Mouse (Mus musculus) forebrain, postnatal 0 days (tissue): ENCODE data around the gene Grpel1. TPM values are rescaled to one million over a fixed set of nuclear protein-coding genes. Genes with fewer than 3 reads are reported as not detected.
A peak's percentile ranks its signal among the peaks of the same experiment; 100 is the strongest.

ENCODE experiments used
- ATAC-seq: fragments of 200-750 bp; cut with Nextera tagmentation; 2 replicates; pipeline ENCODE4 v1.8.0; 2017; ENCODE audit warnings: mild to moderate bottlenecking, moderate library complexity
- DNase-seq: peaks from one replicate; pipeline ENCODE4 v3.0.0-alpha.2; 2015
- H3K27ac ChIP-seq: fragments of 300-500 bp; sonication (generic); 2 replicates; pipeline ENCODE4 v1.5.1; 2014; ENCODE audit warnings: low read depth, mild to moderate bottlenecking, antibody characterized with exemption, low read length, moderate library complexity, mixed read lengths
- H3K27me3 ChIP-seq: fragments of 300-500 bp; sonication (generic); 2 replicates; pipeline ENCODE4 v1.6.1; 2014; ENCODE audit warnings: mild to moderate bottlenecking, low read length, mixed read lengths; ENCODE audit not compliant: insufficient read depth
- H3K36me3 ChIP-seq: fragments of 300-500 bp; sonication (generic); 2 replicates; pipeline ENCODE4 v1.6.1; 2014; ENCODE audit warnings: mild to moderate bottlenecking, moderate library complexity; ENCODE audit not compliant: insufficient read depth
- H3K4me1 ChIP-seq: fragments of 300-500 bp; sonication (generic); 2 replicates; pipeline ENCODE4 v1.6.1; 2014; ENCODE audit warnings: antibody characterized with exemption; ENCODE audit not compliant: insufficient read depth
- H3K4me2 ChIP-seq: fragments of 300-500 bp; sonication (generic); 2 replicates; pipeline ENCODE4 v1.6.1; 2014; ENCODE audit warnings: low read depth, mild to moderate bottlenecking, moderate library complexity
- H3K4me3 ChIP-seq: fragments of 300-500 bp; sonication (generic); 2 replicates; pipeline ENCODE4 v1.5.1; 2014; ENCODE audit warnings: low read depth, low read length, mixed read lengths
- H3K9ac ChIP-seq: fragments of 300-500 bp; sonication (generic); 2 replicates; pipeline ENCODE4 v1.6.1; 2014; ENCODE audit warnings: mild to moderate bottlenecking
- H3K9me3 ChIP-seq: fragments of 300-500 bp; sonication (generic); 2 replicates; pipeline ENCODE4 v1.6.1; 2016; ENCODE audit warnings: low read length
- CTCF ChIP-seq: sonication (generic); IDR thresholded peaks from 2 replicates; pipeline ENCODE4 v1.5.1; 2016; ENCODE audit warnings: antibody characterized with exemption, control low read depth, low read depth
- WGBS: fragments of 180-500 bp; shearing (Covaris S2); extraction: QIAGEN DNeasy Blood & Tissue Kit; methylation state at CpG from one replicate; pipeline ENCODE4 v1.1.7; 2014; 5-methylcytosine and 5-hydroxymethylcytosine counted together
- polyA plus RNA-seq: library from polyadenylated mRNA; unstranded; fragments of >200 nt; fragmentation: Nextera tagmentation; extraction: Ambion mirVana; gene quantifications from 2 replicates; pipeline ENCODE4 v1.2.1, GENCODE M21; 2015
- total RNA-seq: library from RNA; depleted of rRNA; stranded (reverse); fragments of >200 nt; gene quantifications from 2 replicates; pipeline ENCODE4 v1.2.3, GENCODE M21; 2014

The Grpel1 gene
- total and polyA plus RNA-seq, 2 experiments from 2014 or later: 19.1 to 42.0 TPM

DNA sequence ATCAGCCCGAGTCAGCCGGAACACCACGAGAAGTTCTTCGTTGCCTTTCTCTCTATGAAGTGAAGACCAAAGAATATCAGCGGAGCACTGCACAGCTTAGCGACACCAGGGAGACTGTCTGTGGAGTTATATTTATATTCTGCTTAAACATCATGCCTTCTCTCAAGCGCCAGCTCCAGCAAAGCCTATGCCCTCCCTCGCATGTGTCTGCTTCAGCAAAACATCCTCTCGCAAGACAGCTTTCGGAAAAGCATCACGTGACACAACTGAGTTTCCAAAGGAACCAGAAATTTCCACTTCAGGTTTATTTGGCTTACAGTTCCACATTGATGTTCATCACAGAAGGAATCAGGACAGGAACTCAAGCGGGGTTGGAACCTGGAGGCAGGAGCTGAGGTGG is 16.9 kb upstream of the Grpel1 start:
- DNase-seq: no peak

DNA sequence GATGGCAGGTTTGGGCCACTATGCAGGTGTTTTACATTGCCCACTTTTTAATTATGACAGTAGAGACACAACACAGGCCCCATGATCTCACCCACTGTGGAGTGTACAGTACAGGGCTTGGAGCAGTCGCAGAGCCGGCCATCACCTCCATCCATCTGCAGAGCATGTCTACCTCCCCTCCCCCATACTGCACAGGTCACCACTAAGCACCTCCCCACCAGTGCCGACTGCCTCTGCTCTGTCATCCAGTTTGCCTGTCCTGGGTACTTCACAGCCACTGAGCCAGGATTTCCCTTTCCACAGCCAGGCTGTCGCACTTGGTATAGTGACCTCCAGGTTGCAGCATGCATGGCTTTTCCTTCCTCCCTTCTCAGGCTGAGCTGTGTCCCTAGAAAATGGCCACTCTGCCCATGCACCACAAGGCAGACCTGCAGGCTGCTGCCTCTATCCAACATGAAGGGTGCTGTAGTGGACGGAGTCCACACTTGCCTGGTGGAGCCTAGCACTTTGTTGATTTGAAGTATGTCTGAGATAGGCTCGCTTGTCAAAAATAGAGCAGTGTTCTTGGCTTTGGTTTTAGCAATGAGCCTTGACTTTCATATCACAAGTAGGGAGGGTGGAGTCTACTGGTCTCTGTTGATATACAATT is 15.0 kb upstream of the Grpel1 start:
- H3K4me2 ChIP-seq: no peak overlapping the region
- DNase-seq (no peak), ATAC-seq (no peak)
- H3K9me3 ChIP-seq: no peaks in the 10 kb centered on the region
- no peak overlapping the region for H3K4me3 ChIP-seq
- H3K27ac ChIP-seq: no peak overlapping the region
- 0 out of 2 replicates have a peak, but pooled peaks cover 3% of the 10 kb centered on the region for H3K4me1 ChIP-seq
- no peak overlapping the region for H3K9ac ChIP-seq
- WGBS: 84% methylated on average over 6 of the region's 6 CpGs
- no peaks in the 10 kb centered on the region for H3K27me3 ChIP-seq
- H3K36me3 ChIP-seq: no peaks in the 10 kb centered on the region
- no peak for TF ChIP-seq CTCF

More for the DNA sequence above, 16.9 kb upstream of the Grpel1 start:
- H3K4me2 ChIP-seq: no peak overlapping the region
- H3K9me3 ChIP-seq: no peaks in the 10 kb centered on the region
- H3K36me3 ChIP-seq: no peaks in the 10 kb centered on the region
- 0 out of 2 replicates have a peak, but pooled peaks cover 3% of the 10 kb centered on the region for H3K4me1 ChIP-seq
- no peak overlapping the region for H3K9ac ChIP-seq
- WGBS: 94% methylated on average over 12 of the region's 12 CpGs
- no peak overlapping the region for H3K4me3 ChIP-seq
- ATAC-seq: no peak
- H3K27me3 ChIP-seq: no peaks in the 10 kb centered on the region
- no peak for TF ChIP-seq CTCF
- H3K27ac ChIP-seq: no peak overlapping the region

DNA sequence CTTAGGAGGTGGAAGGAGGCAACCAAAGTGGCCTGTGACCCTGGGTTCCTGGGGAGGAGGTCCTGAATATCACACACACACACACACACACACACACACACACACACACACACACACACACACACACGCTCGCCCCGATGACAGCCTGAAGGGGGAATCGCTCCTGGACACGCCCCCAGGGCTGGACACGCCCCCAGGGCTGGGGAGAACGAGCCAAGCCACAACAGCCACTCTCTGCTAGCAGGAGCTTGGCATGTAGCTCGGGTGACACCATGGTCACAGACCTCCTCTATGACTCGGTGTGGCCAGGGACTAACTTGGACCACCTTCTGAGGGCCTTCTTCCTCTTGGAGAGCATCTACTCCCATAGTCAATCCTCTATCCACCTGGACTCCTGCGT is 13.7 kb upstream of the Grpel1 start:
- DNase-seq (no peak), ATAC-seq (no peak)
- H3K4me1 ChIP-seq: no peaks in the 10 kb centered on the region
- no peak overlapping the region for H3K9ac ChIP-seq
- H3K27ac ChIP-seq: no peak overlapping the region
- H3K9me3 ChIP-seq: no peaks in the 10 kb centered on the region
- no peak overlapping the region for H3K4me3 ChIP-seq
- no peak for TF ChIP-seq CTCF
- WGBS: 31% methylated on average over 9 of the region's 10 CpGs
- no peak overlapping the region for H3K4me2 ChIP-seq
- H3K27me3 ChIP-seq: no peaks in the 10 kb centered on the region
- H3K36me3 ChIP-seq: no peaks in the 10 kb centered on the region

DNA sequence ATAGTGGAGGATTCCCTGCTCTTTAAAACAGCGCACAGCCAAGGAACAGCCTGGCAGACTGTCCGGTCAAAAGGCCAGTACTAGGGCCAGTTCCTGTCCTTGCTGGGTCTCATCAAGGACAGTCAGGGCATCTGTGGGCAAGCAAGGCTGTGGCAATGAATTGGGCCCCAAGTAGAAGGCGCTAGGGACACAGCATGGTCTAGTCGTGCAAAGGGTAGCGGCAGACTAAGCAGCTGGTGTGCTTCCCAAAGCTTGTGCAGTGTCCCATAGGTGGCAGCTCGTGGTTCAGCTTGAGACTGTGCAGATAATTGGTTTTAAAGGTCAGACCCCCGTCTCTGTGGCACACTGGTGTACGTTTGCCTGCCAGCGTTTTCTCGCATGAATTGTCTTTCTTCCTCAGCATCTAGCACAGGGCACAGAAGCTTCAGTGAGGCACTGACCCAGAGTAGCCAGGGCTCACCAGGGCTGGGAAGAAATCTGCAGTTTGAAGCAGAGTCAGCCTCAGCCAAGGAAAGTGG is 12.9 kb upstream of the Grpel1 start:
- 51% methylated on average over 10 of the region's 10 CpGs for WGBS
- no peak for DNase-seq

DNA sequence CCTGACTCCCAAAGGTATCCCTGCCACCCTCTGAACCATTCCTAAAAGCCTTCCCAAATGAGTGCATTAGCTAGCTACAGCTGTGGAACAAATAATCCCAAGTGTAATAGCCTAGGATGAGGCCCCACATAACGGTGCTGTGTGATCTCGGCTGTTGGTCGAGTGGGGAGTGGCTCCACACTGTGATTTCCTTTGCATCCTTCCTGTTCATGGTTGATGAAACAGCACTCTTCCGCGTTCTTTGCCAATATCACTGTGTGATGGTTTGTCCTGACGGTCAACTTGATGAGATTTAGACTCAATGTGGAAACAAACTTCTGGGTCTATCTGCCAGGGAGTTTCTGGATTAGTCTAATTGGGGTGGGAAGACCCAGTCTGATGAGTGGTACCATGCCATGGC is 12.0 kb upstream of the Grpel1 start:
- H3K9ac ChIP-seq: no peak overlapping the region
- H3K36me3 ChIP-seq: no peaks in the 10 kb centered on the region
- H3K4me2 ChIP-seq: no peak overlapping the region
- no peak for ATAC-seq
- H3K9me3 ChIP-seq: no peaks in the 10 kb centered on the region
- no peaks in the 10 kb centered on the region for H3K27me3 ChIP-seq
- DNase-seq: no peak
- no peak overlapping the region for H3K27ac ChIP-seq
- no peak for TF ChIP-seq CTCF
- no peak overlapping the region for H3K4me3 ChIP-seq
- no peaks in the 10 kb centered on the region for H3K4me1 ChIP-seq
- WGBS: 79% methylated on average over 6 of the region's 6 CpGs

More for the DNA sequence above, 12.9 kb upstream of the Grpel1 start:
- Histone ChIP-seq H3K9ac (no peak overlapping the region), H3K27ac (no peak overlapping the region), H3K4me2 (no peak overlapping the region), H3K4me1 (no peaks in the 10 kb centered on the region), H3K36me3 (no peaks in the 10 kb centered on the region), H3K4me3 (no peak overlapping the region), H3K27me3 (no peaks in the 10 kb centered on the region), H3K9me3 (no peaks in the 10 kb centered on the region)
- TF ChIP-seq CTCF: no peak
- no peak for ATAC-seq

DNA sequence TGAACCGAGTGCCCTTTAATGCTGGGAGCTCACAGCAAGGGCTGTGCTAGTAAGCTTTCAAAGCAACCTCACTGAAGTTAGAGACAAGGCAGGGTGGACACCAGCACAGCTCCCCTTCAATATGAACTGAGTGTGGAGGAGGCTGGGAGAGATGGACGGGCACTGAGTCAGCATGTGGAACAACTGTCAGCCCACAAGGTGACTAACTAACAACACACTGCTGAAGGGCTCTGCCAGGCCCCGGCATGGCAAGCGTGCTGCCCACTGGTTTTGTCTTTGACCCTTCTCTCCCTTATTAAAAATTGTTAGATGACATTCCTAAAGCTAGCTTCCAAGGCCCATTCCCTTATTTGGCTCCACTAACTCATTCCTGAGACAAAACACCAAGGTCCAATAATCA is 7.1 kb upstream of the Grpel1 start:
- H3K36me3 ChIP-seq: no peaks in the 10 kb centered on the region

DNA sequence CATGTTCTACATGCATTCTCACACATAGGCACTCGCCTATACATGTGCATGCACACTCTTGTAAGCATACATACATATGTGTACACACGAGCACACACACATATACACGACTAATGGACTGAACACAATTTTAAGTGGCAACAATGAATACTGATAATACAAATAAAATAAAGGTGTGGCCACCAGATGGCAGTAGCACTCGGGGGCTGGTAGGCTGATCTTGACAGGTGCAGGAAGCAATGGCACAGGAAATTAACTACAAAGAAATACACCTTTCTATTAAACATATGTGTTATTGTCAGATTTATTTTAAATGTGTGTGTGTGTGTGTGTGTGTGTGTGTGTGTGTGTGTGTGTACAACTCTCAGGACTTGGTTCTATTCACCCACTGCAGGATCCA is 5.9 kb upstream of the Grpel1 start:
- Histone ChIP-seq H3K27me3 (no peaks in the 10 kb centered on the region), H3K9ac (no peak overlapping the region), H3K9me3 (no peaks in the 10 kb centered on the region), H3K4me2 (no peak overlapping the region), H3K4me1 (no peaks in the 10 kb centered on the region), H3K4me3 (no peak overlapping the region), H3K27ac (no peak overlapping the region), H3K36me3 (no peaks in the 10 kb centered on the region)
- no peak for DNase-seq
- 9% methylated on average over 4 of the region's 4 CpGs for WGBS
- ATAC-seq: no peak
- peak; percentile 63 for TF ChIP-seq CTCF

More for the DNA sequence above, 7.1 kb upstream of the Grpel1 start:
- Histone ChIP-seq H3K27ac (no peak overlapping the region), H3K9ac (no peak overlapping the region), H3K4me3 (no peak overlapping the region), H3K9me3 (no peaks in the 10 kb centered on the region), H3K27me3 (no peaks in the 10 kb centered on the region), H3K4me1 (no peaks in the 10 kb centered on the region), H3K4me2 (no peak overlapping the region)
- no peak for DNase-seq
- no peak for ATAC-seq
- no peak for TF ChIP-seq CTCF
- 78% methylated on average over 4 of the region's 4 CpGs for WGBS
